Mouse (Mus musculus): ENCODE measurements around the gene Tcte3.
"Not testable (repeated sequence)": the region's sequence is repeated elsewhere in the genome, so short reads cannot be mapped to it uniquely, and the experiment has no call there.

The Tcte3 gene

DNA sequence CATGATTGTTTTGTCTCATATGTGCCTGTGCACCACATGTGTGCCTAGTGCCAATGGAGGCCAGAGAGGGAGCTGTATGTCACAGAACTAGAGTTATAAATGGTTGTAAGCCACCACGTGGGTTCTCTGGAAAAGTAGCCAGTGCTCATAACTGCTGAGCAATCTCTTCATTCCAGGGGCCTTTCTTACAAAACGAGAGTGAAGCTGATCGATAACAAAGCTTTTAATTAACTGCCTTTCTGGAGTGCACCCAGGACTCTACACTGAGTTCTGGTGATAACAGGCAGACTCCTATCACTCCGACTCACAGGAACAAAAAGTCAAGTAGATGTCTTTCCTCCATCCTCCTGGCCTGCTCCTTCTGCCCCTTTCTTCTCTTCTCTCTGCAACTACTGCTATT lies 9.9 kb downstream of the Tcte3 start:
- DNase-seq (ENCODE audit: low read depth, low spot score), result not testable (repeated sequence)

DNA sequence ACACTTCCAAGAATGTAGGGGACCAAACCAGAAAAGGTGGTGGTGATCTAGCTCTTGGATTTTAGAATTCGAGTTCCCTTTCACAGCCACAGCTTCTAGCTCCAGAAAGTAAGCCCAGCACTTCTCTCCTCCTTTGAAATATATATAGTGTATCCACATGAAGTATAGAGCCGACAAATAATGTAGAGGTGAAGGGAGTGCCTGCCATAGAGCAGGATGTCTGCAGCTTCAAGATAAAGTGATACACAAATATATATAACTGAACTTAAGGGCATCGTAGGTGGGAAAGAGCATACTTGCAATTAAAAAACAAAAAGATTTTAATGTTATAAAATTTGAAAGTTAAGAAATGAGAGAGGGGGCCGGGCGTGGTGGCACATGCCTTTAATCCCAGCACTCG lies 15.8 kb downstream of the Tcte3 start:
- not testable (repeated sequence) for DNase-seq (ENCODE audit: low read depth, low spot score)

DNA sequence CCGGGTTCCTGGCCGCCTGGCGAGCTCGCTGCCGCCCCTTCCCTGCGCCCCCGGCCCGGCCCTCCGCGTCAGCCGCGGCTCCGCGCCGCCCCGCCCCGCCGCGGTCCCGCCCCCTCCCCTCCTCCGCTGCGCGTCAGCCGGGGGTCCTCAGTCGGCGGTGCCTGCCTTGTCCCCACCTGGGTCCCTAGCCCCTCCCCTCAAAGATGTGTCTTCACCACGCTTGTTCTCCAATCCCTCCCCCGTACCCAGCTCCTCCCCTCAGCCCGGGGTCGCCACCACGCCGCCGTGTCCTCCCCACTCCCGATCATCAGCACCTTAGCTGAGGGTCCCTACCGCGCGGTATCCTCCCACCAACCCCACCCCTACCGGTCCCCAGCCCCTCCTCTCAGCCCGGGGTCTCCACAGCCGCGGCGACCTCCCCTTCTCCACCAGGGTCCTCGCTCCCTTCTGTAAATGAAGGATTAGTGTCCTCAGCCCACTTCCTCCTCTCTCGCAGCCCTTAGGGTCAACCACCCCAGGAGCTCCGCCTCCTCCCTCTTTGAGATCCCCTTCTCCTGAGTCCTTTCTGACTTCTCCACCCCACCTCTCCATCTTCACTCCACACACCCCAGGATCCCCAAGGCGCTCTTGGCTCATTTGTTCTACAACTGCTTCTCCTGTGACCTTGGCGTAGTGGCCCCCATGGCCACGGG lies 16.6 kb downstream of the Tcte3 start:
- DNase-seq (ENCODE audit: low read depth, low spot score), result not testable (repeated sequence)

DNA sequence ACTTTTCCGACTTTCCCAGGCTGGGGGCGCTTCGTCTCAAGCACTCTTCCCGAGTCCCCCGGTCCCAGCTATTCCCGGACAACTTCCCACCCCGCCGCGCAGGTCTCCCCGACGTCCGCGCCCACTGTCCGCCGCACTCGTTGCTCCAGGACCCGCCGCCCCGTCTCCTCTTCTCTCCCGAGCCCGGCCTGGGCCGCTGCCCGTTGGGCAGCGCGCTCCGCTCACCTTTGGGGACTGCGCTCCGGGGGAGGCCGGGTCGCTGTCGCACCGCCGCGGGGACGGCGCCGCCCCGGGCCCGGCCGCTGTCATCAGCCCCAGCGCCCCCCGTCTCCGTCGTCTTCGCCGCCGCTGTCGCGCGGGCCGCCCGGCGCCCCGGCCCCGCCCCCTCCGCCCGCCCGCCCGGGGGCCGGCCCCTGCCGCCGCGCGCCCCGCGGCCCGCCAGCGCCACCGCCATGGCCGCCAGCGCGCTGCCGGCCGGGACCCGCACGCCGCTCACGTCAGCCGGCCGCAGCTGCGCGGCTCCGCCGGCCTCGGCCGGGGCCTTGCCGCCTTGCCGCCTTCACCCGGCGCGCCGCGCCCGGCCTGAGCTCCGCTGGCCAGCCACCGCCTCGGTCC lies 17.3 kb downstream of the Tcte3 start:
- DNase-seq (ENCODE audit: low read depth, low spot score), result not testable (repeated sequence)

- not testable (repeated sequence) for DNase-seq (ENCODE audit: low read depth, low spot score)
These were observed 19.6 kb downstream of the Tcte3 start for GRCm38 (mm10) chr17:15021503-15022220.

DNA sequence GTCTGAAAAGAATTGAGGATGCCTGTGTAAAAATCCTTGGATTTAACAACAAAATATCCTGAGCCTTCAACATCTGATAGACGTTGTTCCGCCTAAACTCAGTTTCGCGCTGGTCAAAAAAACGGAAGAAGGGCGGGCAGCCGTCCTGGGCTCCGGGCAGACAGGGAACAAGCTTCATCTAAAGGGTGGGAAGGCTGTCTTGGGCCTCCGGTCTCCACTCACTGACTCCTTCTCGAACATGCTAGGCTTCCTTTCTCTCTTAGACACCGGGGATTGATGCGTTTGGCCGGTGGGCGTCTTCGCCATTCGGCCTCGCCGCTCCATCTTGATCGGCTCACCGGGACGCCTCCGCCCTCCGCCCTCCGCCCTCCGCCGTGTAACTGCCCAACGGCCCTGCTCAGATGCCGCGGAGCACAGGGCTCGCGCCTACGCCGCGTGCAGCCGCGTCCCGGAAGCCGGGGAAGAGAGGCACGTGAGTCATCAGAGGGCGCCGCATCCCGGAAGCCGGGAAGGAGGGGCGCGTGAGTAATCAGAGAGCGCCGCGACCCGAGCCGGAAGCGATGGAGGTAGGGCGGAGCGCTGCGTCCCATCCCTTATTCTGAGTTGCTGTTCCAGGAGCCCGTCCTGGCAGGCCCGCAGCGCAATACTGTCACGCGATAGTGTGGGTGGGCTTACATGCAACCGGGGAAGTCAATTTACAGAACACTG lies 31.4 kb downstream of the Tcte3 start, which contains the start of gene Gm3435:
Gene Gm3435, plus strand, starts transcription at position 471 of the 708 bp plus-strand sequence.
- not testable (repeated sequence) for DNase-seq (ENCODE audit: low read depth, low spot score)

DNA sequence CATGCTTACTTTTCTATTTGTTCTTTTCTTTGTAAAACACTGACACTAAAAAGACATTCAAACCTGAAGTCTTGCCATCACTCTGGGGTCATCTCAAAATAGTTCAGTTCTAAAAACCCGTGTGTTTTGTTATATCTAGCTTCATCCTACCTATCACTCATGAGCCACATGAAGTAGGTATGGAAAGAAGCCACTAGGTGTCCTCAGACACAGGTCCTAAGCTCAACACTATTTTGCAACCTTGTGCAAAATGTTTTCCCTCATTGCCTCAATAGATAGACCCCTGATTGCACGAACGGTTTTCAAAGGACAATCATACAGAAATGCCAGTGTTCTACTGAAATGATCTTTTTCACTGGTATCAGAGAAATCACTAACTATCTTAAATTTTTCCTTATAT lies 32.2 kb downstream of the Tcte3 start:
- DNase-seq (ENCODE audit: low read depth, low spot score), result not testable (repeated sequence)

- not testable (repeated sequence) for DNase-seq (ENCODE audit: low read depth, low spot score)
These were observed 41.2 kb downstream of the Tcte3 start for GRCm38 (mm10) chr17:15000047-15000446.

DNA sequence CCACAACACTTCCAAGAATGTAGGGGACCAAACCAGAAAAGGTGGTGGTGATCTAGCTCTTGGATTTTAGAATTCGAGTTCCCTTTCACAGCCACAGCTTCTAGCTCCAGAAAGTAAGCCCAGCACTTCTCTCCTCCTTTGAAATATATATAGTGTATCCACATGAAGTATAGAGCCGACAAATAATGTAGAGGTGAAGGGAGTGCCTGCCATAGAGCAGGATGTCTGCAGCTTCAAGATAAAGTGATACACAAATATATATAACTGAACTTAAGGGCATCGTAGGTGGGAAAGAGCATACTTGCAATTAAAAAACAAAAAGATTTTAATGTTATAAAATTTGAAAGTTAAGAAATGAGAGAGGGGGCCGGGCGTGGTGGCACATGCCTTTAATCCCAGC lies 47.1 kb downstream of the Tcte3 start:
- DNase-seq (ENCODE audit: low read depth, low spot score), result not testable (repeated sequence)

- DNase-seq (ENCODE audit: low read depth, low spot score), result not testable (repeated sequence)
These were observed 48.0 kb downstream of the Tcte3 start for GRCm38 (mm10) chr17:14993139-14993832.

DNA sequence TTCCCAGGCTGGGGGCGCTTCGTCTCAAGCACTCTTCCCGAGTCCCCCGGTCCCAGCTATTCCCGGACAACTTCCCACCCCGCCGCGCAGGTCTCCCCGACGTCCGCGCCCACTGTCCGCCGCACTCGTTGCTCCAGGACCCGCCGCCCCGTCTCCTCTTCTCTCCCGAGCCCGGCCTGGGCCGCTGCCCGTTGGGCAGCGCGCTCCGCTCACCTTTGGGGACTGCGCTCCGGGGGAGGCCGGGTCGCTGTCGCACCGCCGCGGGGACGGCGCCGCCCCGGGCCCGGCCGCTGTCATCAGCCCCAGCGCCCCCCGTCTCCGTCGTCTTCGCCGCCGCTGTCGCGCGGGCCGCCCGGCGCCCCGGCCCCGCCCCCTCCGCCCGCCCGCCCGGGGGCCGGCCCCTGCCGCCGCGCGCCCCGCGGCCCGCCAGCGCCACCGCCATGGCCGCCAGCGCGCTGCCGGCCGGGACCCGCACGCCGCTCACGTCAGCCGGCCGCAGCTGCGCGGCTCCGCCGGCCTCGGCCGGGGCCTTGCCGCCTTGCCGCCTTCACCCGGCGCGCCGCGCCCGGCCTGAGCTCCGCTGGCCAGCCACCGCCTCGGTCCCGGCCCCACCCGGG lies 48.7 kb downstream of the Tcte3 start:
- not testable (repeated sequence) for DNase-seq (ENCODE audit: low read depth, low spot score)

GRCm38 (mm10) chr17:14990116-14990702 lies 51.1 kb downstream of the Tcte3 start:
- DNase-seq (ENCODE audit: low read depth, low spot score), result not testable (repeated sequence)

DNA sequence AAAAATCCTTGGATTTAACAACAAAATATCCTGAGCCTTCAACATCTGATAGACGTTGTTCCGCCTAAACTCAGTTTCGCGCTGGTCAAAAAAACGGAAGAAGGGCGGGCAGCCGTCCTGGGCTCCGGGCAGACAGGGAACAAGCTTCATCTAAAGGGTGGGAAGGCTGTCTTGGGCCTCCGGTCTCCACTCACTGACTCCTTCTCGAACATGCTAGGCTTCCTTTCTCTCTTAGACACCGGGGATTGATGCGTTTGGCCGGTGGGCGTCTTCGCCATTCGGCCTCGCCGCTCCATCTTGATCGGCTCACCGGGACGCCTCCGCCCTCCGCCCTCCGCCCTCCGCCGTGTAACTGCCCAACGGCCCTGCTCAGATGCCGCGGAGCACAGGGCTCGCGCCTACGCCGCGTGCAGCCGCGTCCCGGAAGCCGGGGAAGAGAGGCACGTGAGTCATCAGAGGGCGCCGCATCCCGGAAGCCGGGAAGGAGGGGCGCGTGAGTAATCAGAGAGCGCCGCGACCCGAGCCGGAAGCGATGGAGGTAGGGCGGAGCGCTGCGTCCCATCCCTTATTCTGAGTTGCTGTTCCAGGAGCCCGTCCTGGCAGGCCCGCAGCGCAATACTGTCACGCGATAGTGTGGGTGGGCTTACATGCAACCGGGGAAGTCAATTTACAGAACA lies 62.8 kb downstream of the Tcte3 start, which contains the start of the genes 9030025P20Rik and Gm3417:
Gene 9030025P20Rik, plus strand, starts transcription at position 107 of the 677 bp plus-strand sequence.
Gene Gm3417, minus strand, starts transcription at position 429 of the 677 bp plus-strand sequence.
- not testable (repeated sequence) for DNase-seq (ENCODE audit: low read depth, low spot score)

DNA sequence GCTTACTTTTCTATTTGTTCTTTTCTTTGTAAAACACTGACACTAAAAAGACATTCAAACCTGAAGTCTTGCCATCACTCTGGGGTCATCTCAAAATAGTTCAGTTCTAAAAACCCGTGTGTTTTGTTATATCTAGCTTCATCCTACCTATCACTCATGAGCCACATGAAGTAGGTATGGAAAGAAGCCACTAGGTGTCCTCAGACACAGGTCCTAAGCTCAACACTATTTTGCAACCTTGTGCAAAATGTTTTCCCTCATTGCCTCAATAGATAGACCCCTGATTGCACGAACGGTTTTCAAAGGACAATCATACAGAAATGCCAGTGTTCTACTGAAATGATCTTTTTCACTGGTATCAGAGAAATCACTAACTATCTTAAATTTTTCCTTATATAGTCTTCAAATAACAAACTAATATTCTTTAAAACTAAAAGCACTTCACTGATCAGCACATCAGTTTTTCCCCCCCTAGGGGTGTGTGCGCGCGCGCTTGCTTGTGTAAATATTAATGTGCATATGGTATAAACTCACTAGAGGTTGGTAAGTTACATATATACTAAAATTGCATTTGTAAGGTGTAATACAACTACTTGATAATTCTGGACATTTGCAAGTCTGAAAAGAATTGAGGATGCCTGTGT lies 63.4 kb downstream of the Tcte3 start:
- not testable (repeated sequence) for DNase-seq (ENCODE audit: low read depth, low spot score)
